Mouse (Mus musculus) stomach, embryonic 16.5 days (tissue): Measurements from ENCODE around the gene Sema3f. TPM values are rescaled to one million over a fixed set of nuclear protein-coding genes. Genes with fewer than 3 reads are reported as not detected.

Experiments used
- ATAC-seq: fragments of 200-750 bp; cut with Nextera tagmentation; 2 replicates; pipeline ENCODE4 v1.8.0; 2017; ENCODE audit warnings: moderate number of reproducible peaks, moderate TSS enrichment; ENCODE audit not compliant: insufficient read depth, low FRiP score
- H3K27ac ChIP-seq: fragments of 300-500 bp; sonication (generic); 2 replicates; pipeline ENCODE4 v1.5.1; 2014; ENCODE audit warnings: low read length
- H3K27me3 ChIP-seq: fragments of 300-500 bp; sonication (generic); 2 replicates; pipeline ENCODE4 v1.6.1; 2014; ENCODE audit warnings: low read length, control low read depth, mixed read lengths; ENCODE audit not compliant: control insufficient read depth, insufficient read depth
- H3K36me3 ChIP-seq: fragments of 300-500 bp; sonication (generic); 2 replicates; pipeline ENCODE4 v1.6.1; 2014; ENCODE audit warnings: low read length; ENCODE audit not compliant: control insufficient read depth, insufficient read depth
- H3K4me1 ChIP-seq: fragments of 300-500 bp; sonication (generic); 2 replicates; pipeline ENCODE4 v1.6.1; 2014; ENCODE audit warnings: low read length, control low read depth, mixed read lengths; ENCODE audit not compliant: control insufficient read depth, insufficient read depth
- H3K4me2 ChIP-seq: fragments of 300-500 bp; sonication (generic); 2 replicates; pipeline ENCODE4 v1.6.1; 2014; ENCODE audit warnings: low read depth, low read length, mixed read lengths
- H3K4me3 ChIP-seq: fragments of 300-500 bp; sonication (generic); replicated peaks from 2 replicates; pipeline ENCODE4 v1.5.1; 2014; ENCODE audit warnings: mild to moderate bottlenecking, low read length
- H3K9ac ChIP-seq: fragments of 300-500 bp; sonication (generic); 2 replicates; pipeline ENCODE4 v1.6.1; 2014; ENCODE audit warnings: low read length
- H3K9me3 ChIP-seq: fragments of 300-500 bp; sonication (generic); replicated peaks from 2 replicates; pipeline ENCODE4 v1.6.1; 2016; ENCODE audit warnings: low read length, control low read depth; ENCODE audit not compliant: control insufficient read depth
- WGBS: fragments of 180-500 bp; shearing (Covaris S2); extraction: QIAGEN DNeasy Blood & Tissue Kit; methylation state at CpG from one replicate; pipeline ENCODE4 v1.1.7; 2014; 5-methylcytosine and 5-hydroxymethylcytosine counted together
- polyA plus RNA-seq: library from polyadenylated mRNA; unstranded; fragments of >200 nt; fragmentation: Nextera tagmentation; extraction: Ambion mirVana; gene quantifications from 2 replicates; pipeline ENCODE4 v1.2.1, GENCODE M21; 2015

Gene Sema3f
- polyA plus RNA-seq, 1 experiment from 2014 or later, result 15.1 TPM

DNA sequence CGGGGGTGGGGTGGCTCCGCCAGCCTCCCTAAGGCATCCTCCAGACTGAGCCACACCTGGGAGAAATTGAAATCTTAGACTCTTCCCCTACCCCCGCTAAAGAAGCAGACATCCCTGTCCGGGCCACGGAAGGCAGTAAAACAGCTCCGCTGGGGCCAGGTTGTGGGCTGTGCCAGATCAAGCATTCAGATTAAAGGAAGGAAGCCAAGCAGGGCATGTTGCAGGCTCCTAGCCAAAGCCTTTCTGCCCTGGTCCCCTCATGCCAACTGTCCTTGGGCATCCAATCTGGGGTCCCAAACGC, 25.9 kb upstream of the Sema3f start:
- no peaks in the 10 kb centered on the region for H3K9me3 ChIP-seq
- ATAC-seq, result no peak
- peak overlapping the region; percentile 27 for H3K4me2 ChIP-seq
- peak overlapping the region; percentile 21; the same call in 1 of the 2 replicates for H3K9ac ChIP-seq
- H3K4me1 ChIP-seq, result peaks cover 24% of the 10 kb centered on the region
- WGBS, result 1% methylated on average over 7 of the region's 7 CpGs
- no peak overlapping the region for H3K27ac ChIP-seq
- no peak overlapping the region for H3K4me3 ChIP-seq
- H3K27me3 ChIP-seq, result no peaks in the 10 kb centered on the region
- peaks cover 11% of the 10 kb centered on the region for H3K36me3 ChIP-seq

DNA sequence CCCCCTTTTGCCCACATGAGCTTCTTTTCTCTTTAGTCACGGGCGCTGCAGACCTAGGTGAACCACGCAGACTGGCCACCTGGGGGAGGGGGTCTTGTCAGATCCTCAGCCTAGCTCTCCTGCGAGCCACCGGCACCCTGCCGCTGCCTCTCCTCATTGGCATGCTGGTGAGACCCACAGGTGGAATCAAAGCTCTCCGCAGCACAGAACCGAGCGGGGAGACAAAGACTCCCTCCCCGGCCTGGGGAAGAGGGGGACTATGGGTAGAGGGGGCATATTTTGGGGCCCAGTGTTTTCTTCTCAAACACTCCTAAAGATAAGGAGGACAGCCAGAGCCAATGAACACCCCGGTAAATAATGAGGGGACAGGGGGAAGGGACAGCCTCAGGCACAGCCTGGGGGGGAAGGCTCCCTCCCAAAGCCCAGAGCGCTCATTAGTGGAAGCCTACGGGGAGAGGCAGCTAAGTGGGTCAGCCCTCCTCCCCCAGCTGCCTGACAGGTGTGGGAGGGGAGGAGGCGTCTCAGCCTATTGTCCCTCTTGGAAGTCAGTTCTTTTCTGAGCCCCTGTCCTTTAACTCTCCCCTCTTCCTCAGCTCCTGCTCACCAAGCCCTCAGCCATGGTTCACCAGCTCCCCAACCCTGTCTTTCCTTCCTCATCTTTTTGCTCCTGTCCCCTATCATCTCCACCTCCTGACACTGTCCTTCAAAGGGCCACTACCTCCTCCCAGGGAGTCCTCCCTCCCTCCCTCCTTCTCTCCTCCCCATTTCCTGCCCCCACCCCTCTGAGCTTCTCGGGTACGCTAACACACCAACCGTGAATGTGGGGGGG, 25.3 kb upstream of the Sema3f start:
- H3K27me3 ChIP-seq, result no peaks in the 10 kb centered on the region
- no peaks in the 10 kb centered on the region for H3K9me3 ChIP-seq
- H3K4me1 ChIP-seq, result peaks cover 24% of the 10 kb centered on the region
- H3K9ac ChIP-seq, result peak overlapping the region; percentile 19
- ATAC-seq, result no peak
- H3K36me3 ChIP-seq, result peaks cover 11% of the 10 kb centered on the region
- H3K4me3 ChIP-seq, result no peak overlapping the region
- WGBS, result 14% methylated on average over 17 of the region's 17 CpGs
- peak overlapping the region; percentile 46 for H3K27ac ChIP-seq
- H3K4me2 ChIP-seq, result peak overlapping the region; percentile 27

DNA sequence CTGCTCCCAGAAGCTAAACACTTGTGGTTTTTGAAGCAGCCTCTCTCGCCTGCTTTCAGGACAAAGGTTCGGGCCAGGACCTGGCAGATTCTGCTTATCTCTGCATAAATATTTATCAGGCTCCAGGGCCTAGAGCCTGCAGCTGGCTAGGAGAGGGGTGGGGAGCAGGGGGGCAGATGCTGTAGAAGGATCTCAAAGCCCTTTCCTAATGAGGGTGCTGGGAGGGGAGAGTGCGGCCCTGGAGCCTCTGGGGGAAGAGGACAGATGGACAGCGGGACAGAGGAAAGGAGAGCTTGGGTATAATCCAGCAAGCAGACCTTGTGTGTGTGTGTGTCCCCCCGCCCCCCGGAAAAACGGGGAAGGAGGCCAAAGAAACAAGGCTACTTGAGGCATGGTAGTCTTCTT, 24.3 kb upstream of the Sema3f start:
- H3K36me3 ChIP-seq, result peaks cover 6% of the 10 kb centered on the region
- H3K27me3 ChIP-seq, result no peaks in the 10 kb centered on the region
- H3K9me3 ChIP-seq, result no peaks in the 10 kb centered on the region
- H3K9ac ChIP-seq, result peak overlapping the region; percentile 12
- no peak overlapping the region for H3K4me3 ChIP-seq
- H3K4me2 ChIP-seq, result peak overlapping the region; percentile 27; the same call in 1 of the 2 replicates
- peak; percentile 27; the same call in 1 of the 2 replicates for ATAC-seq
- 25% methylated on average over 7 of the region's 7 CpGs for WGBS
- peaks cover 24% of the 10 kb centered on the region for H3K4me1 ChIP-seq
- peak overlapping the region; percentile 46 for H3K27ac ChIP-seq

DNA sequence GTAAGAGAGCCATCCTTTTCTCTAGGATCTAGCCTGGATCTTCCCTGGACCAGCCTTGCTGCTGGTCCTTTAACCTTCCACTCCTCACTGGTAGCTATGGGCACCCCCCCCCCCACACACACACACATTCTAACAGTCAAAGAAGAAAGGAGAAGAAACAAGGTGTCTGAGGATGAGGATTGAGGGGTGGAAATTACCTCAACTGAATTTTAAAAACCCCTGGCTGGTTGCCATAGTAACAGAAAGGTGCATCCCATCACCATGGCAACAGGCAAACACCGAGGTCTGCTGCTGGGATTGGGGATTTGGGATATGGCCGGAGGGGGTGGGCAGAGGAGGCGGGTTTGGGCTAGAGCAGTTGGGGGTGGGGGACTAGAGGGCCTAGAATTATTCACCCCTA, 19.4 kb upstream of the Sema3f start:
- H3K4me2 ChIP-seq, result no peak overlapping the region
- no peak overlapping the region for H3K27ac ChIP-seq
- H3K4me1 ChIP-seq, result peaks cover 21% of the 10 kb centered on the region
- WGBS, result 50% methylated on average over 3 of the region's 3 CpGs
- H3K9ac ChIP-seq, result no peak overlapping the region
- no peaks in the 10 kb centered on the region for H3K36me3 ChIP-seq
- no peaks in the 10 kb centered on the region for H3K9me3 ChIP-seq
- no peak for ATAC-seq
- no peaks in the 10 kb centered on the region for H3K27me3 ChIP-seq
- H3K4me3 ChIP-seq, result no peak overlapping the region

- no peak for ATAC-seq
- H3K4me1 ChIP-seq, result peaks cover 25% of the 10 kb centered on the region
- no peaks in the 10 kb centered on the region for H3K9me3 ChIP-seq
- H3K27me3 ChIP-seq, result no peaks in the 10 kb centered on the region
- H3K36me3 ChIP-seq, result no peaks in the 10 kb centered on the region
- H3K4me2 ChIP-seq, result no peak overlapping the region
- 63% methylated on average over 6 of the region's 6 CpGs for WGBS
- H3K4me3 ChIP-seq, result no peak overlapping the region
- no peak overlapping the region for H3K9ac ChIP-seq
- no peak overlapping the region for H3K27ac ChIP-seq
Measured at GRCm38 (mm10) chr9:107728919-107729670, 18.8 kb upstream of the Sema3f start.

GRCm38 (mm10) chr9:107727041-107727440, 16.8 kb upstream of the Sema3f start:
- WGBS, result 49% methylated on average over 3 of the region's 3 CpGs
- peaks cover 45% of the 10 kb centered on the region for H3K4me1 ChIP-seq
- no peaks in the 10 kb centered on the region for H3K36me3 ChIP-seq
- H3K4me3 ChIP-seq, result no peak overlapping the region
- no peaks in the 10 kb centered on the region for H3K27me3 ChIP-seq
- no peak overlapping the region for H3K27ac ChIP-seq
- no peak overlapping the region for H3K4me2 ChIP-seq
- no peaks in the 10 kb centered on the region for H3K9me3 ChIP-seq
- no peak for ATAC-seq
- H3K9ac ChIP-seq, result no peak overlapping the region

DNA sequence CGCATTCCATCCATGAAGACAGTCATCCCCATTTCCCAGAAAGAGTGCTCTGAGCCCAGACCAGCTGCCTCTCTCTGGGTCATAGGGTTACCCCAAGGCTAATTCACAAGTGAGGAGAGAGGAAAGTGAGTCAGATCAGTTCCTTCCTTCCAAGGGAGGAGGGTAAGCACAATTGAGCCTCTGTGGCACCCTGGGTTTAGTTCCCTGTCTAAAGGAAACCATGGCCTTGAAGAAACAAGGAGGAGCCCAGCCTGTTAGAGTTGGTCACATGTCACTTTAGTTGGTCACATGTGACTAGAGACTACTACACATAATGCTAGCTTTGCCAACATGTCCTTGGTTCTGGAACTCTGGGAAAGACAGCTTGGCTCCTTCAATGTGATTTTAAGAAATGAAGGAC, 14.5 kb upstream of the Sema3f start:
- Histone ChIP-seq H3K27ac (peak overlapping the region; percentile 84), H3K9me3 (no peaks in the 10 kb centered on the region), H3K27me3 (no peaks in the 10 kb centered on the region), H3K4me1 (peaks cover 45% of the 10 kb centered on the region), H3K36me3 (no peaks in the 10 kb centered on the region), H3K4me3 (no peak overlapping the region), H3K4me2 (no peak overlapping the region), H3K9ac (no peak overlapping the region)
- 76% methylated on average over 1 of the region's 1 CpGs for WGBS
- no peak for ATAC-seq

GRCm38 (mm10) chr9:107723794-107724531, 13.7 kb upstream of the Sema3f start:
- Histone ChIP-seq H3K9ac (peak overlapping the region; percentile 62), H3K27ac (peak overlapping the region; percentile 84), H3K4me1 (peaks cover 45% of the 10 kb centered on the region), H3K4me2 (peak overlapping the region; percentile 53), H3K4me3 (peak overlapping the region; percentile 11; the same call in 1 of the 2 replicates), H3K9me3 (no peaks in the 10 kb centered on the region), H3K36me3 (no peaks in the 10 kb centered on the region), H3K27me3 (no peaks in the 10 kb centered on the region)
- peak; percentile 41 for ATAC-seq
- 2% methylated on average over 11 of the region's 11 CpGs for WGBS

GRCm38 (mm10) chr9:107723292-107723691, 13.0 kb upstream of the Sema3f start:
- WGBS, result 30% methylated on average over 6 of the region's 6 CpGs

More at GRCm38 (mm10) chr9:107723292-107723691, 13.0 kb upstream of the Sema3f start:
- Histone ChIP-seq H3K27me3 (no peaks in the 10 kb centered on the region), H3K36me3 (no peaks in the 10 kb centered on the region), H3K27ac (peak overlapping the region; percentile 84), H3K4me3 (no peak overlapping the region), H3K9me3 (no peaks in the 10 kb centered on the region), H3K9ac (peak overlapping the region; percentile 62), H3K4me1 (peaks cover 45% of the 10 kb centered on the region), H3K4me2 (peak overlapping the region; percentile 53; the same call in 1 of the 2 replicates)
- ATAC-seq, result peak; percentile 81
